Mouse (Mus musculus): Measurements from ENCODE around the gene Cep41. TPM values are rescaled to one million over a fixed set of nuclear protein-coding genes. Genes with fewer than 3 reads are reported as not detected.
A peak's percentile ranks its signal among the peaks of the same experiment; 100 is the strongest.

The Cep41 gene
- polyA plus RNA-seq, 1 experiment from 2014 or later: 20.6 TPM

DNA sequence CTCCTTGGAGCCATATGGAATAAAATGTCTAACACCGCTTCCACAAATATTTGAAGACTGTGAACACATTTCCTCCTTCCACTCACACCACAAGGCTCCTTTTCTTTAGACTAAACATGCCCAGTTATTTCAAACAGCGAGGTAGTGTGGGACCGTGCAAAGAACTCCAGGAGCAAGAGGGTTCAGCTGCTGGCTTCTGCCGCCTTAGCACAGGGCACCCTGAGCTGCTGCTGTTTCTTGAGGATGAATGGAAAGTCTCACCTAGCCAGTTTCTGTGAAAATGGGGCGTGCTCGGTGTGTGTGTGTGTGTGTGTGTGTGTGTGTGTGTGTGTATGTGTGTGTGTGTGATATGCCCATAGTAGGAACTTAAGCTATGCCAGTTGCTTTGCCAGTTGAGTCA lies 40.9 kb upstream of the Cep41 start:
- Histone ChIP-seq H3K4me2 (replicated peaks; ENCODE audit: low read depth, low read length) (no peak overlapping the region), H3K36me3 (ENCODE audit: insufficient read depth, low read length) (peaks cover 23% of the 10 kb centered on the region; the same call in 1 of the 2 replicates), H3K27ac (ENCODE audit: low read length) (peak overlapping the region; percentile 95; the same call in 1 of the 2 replicates), H3K4me3 (ENCODE audit: low read length) (no peak overlapping the region), H3K4me1 (ENCODE audit: insufficient read depth, low read length) (peaks cover 31% of the 10 kb centered on the region), H3K9ac (replicated peaks; ENCODE audit: low read length) (no peak overlapping the region; the same call in 1 of the 2 replicates), H3K9me3 (ENCODE audit: low read length) (peaks cover 48% of the 10 kb centered on the region), H3K27me3 (ENCODE audit: insufficient read depth, low read length) (no peaks in the 10 kb centered on the region)
- no peak for ATAC-seq (ENCODE audit: low FRiP score, low TSS enrichment)
- 64% methylated on average over 6 of the region's 6 CpGs for WGBS

DNA sequence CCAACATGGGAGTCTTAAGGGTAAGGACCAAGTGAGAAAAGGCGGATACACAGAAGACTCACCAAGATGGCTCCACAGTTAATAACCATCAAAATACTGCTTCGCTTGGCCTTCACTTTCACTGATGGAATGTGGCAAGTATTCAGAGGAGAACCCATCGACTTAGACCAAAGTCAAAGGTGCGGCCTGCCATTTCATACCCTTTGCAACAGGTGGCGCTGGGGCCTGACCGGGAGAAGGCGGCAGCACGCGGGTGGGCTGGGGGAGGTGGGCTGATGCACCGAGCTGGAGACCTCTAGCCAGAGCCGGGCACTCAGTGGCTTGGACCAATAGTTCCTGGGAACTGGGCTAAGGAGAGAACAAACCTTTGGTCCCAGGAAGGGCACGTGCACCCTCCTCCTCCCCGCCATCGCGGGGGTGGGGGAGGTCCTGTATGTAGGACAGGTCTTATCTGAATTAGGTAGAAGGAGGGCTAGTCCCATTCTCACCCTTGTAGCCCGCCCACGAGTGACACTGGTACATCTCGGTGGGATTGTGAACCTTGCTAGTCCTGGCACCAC lies 39.1 kb upstream of the Cep41 start:
- H3K27ac ChIP-seq (ENCODE audit: low read length): no peak overlapping the region
- no peaks in the 10 kb centered on the region for H3K27me3 ChIP-seq (ENCODE audit: insufficient read depth, low read length)
- 58% methylated on average over 18 of the region's 18 CpGs for WGBS
- H3K4me1 ChIP-seq (ENCODE audit: insufficient read depth, low read length): peaks cover 34% of the 10 kb centered on the region
- no peak for ATAC-seq (ENCODE audit: low FRiP score, low TSS enrichment)
- H3K36me3 ChIP-seq (ENCODE audit: insufficient read depth, low read length): peaks cover 13% of the 10 kb centered on the region; the same call in 1 of the 2 replicates
- H3K9ac ChIP-seq (replicated peaks; ENCODE audit: low read length): no peak overlapping the region
- H3K9me3 ChIP-seq (ENCODE audit: low read length): peaks cover 31% of the 10 kb centered on the region
- no peak overlapping the region for H3K4me3 ChIP-seq (ENCODE audit: low read length)
- no peak overlapping the region for H3K4me2 ChIP-seq (replicated peaks; ENCODE audit: low read depth, low read length)

DNA sequence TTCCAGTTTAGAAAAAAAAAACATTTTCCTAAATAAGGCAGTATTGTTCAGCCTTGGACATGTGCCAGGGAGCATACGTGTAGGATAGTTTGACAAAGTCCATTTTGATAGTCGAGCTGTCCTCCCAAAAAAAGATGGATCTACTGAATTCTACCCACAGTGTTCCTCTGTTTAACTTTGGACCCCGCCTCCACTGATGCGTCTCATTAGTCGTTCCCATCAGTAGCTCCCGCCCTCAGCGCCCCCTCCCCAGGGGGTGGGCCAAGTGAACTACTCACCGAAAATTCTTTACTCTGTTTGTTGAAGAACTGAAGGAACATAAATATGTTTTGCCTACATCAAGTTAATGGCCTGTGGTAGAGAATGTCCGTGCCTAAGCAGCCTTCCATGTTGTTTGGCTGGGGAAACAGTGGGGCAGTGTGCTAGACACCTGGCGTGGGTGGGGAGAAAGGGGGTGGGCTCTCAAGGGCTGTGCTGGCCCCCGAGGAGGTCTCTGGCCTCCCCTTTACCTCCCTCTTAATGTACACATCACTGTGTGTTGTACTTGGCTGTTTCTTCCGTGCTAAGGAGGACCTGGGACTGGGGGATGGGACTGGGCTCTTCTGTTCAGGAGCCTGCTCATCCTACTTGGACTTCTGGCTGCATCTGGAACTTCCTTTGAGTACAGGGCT lies 36.9 kb upstream of the Cep41 start:
- Histone ChIP-seq H3K36me3 (ENCODE audit: insufficient read depth, low read length) (no peaks in the 10 kb centered on the region), H3K4me3 (ENCODE audit: low read length) (no peak overlapping the region), H3K9me3 (ENCODE audit: low read length) (peaks cover 10% of the 10 kb centered on the region), H3K27me3 (ENCODE audit: insufficient read depth, low read length) (no peaks in the 10 kb centered on the region), H3K4me2 (replicated peaks; ENCODE audit: low read depth, low read length) (peak overlapping the region; percentile 34), H3K4me1 (ENCODE audit: insufficient read depth, low read length) (peaks cover 33% of the 10 kb centered on the region), H3K9ac (replicated peaks; ENCODE audit: low read length) (peak overlapping the region; percentile 28; the same call in 1 of the 2 replicates), H3K27ac (ENCODE audit: low read length) (peak overlapping the region; percentile 90)
- 10% methylated on average over 12 of the region's 12 CpGs for WGBS
- ATAC-seq (ENCODE audit: low FRiP score, low TSS enrichment): peak; percentile 88

DNA sequence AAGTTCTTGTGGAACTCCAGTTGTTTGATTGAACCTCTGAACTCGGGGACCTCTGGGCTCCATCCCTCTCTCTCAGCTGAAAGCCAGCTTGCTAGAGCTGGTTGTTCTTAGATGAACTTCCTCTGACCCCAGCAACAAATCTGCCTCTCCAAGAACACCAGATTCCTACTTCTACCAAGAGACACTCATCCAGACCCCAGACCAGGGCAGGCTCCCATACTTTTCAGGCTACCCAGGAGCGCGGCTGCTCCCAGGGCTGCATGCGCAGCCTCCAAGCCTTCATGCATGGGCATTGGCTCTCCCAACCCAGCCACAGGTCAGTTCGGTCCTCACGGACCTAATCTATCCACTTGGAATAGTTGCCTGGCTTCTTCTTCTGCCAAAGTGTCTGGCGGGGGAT lies 29.8 kb upstream of the Cep41 start, which contains the start of gene Mest:
Gene Mest (plus strand): TSS at position 217 of the 400 bp plus-strand sequence.
- Histone ChIP-seq H3K4me3 (ENCODE audit: low read length) (0 out of 2 replicates have a peak within 1 kb of the TSS, but pooled peaks have one; percentile 3), H3K27me3 (ENCODE audit: insufficient read depth, low read length) (no peaks in the 10 kb centered on the region), H3K27ac (ENCODE audit: low read length) (peak within 1 kb of the TSS; percentile 60; the same call in 1 of the 2 replicates), H3K36me3 (ENCODE audit: insufficient read depth, low read length) (no peaks in the 10 kb centered on the region), H3K4me1 (ENCODE audit: insufficient read depth, low read length) (peaks cover 19% of the 10 kb centered on the region), H3K4me2 (replicated peaks; ENCODE audit: low read depth, low read length) (peak within 1 kb of the TSS; percentile 20; the same call in 1 of the 2 replicates), H3K9me3 (ENCODE audit: low read length) (no peaks in the 10 kb centered on the region), H3K9ac (replicated peaks; ENCODE audit: low read length) (peak within 1 kb of the TSS; percentile 22; the same call in 1 of the 2 replicates)
- ATAC-seq (ENCODE audit: low FRiP score, low TSS enrichment): no peak
- 53% methylated on average over 7 of the region's 7 CpGs for WGBS

DNA sequence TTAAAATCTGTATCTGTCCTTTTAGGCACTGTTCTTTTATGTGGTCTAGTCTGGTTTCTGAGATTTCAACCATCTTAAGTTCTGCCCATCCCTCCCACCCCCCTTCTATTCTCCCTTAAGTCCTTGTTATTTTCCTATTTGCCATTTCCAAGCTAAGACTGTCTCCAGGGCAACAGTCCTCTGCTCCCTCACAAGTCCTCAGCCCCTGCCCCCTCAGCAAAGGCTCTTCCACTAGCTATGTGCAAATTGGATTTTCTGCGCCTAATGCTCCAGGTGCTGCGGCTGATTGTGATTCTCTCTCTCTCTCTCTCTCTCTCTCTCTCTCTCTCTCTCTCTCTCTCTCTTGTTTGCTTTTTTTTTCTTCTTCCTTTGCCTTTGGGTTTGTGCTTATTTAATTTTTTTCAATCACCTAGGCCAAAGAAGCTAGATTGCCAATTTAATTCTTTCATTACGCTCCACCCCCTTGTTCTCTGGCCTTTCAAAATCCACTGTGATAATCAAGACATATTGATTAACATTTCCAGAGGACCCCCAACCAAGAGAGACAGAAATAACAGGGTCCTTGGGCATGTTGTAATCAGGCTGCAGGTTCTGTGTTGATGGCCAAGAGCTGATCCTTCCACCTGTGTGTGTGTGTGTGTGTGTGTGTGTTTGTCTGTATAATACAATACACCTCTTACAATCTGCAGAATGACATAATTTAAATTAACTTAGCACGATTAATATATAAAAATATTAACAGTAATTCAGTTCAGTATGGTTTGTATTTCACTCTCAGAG lies 29.0 kb upstream of the Cep41 start:
- Histone ChIP-seq H3K27me3 (ENCODE audit: insufficient read depth, low read length) (no peaks in the 10 kb centered on the region), H3K9ac (replicated peaks; ENCODE audit: low read length) (no peak overlapping the region), H3K4me1 (ENCODE audit: insufficient read depth, low read length) (peaks cover 19% of the 10 kb centered on the region), H3K27ac (ENCODE audit: low read length) (no peak overlapping the region), H3K9me3 (ENCODE audit: low read length) (no peaks in the 10 kb centered on the region), H3K4me2 (replicated peaks; ENCODE audit: low read depth, low read length) (no peak overlapping the region), H3K36me3 (ENCODE audit: insufficient read depth, low read length) (no peaks in the 10 kb centered on the region), H3K4me3 (ENCODE audit: low read length) (no peak overlapping the region)
- ATAC-seq (ENCODE audit: low FRiP score, low TSS enrichment): no peak
- WGBS: 79% methylated on average over 4 of the region's 4 CpGs

DNA sequence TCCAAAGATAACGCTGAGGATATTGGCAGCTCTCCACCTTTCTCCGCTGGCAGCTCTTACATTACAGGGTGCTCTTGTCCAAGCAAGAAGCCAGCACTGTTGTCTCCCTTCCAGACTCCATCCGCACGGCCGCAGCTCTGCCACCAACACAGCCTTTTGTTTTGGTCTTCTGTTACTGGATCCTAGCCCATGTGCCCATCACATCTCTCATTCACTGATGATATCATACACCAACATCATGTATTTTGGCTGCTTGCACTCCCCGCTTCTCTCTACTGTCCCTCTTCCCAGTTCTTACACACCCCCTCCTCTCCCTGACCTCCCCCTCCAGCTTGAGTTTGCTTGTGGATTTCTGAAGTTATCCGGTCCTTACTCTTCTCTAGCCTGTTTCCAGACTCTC lies 23.2 kb upstream of the Cep41 start:
- ATAC-seq (ENCODE audit: low FRiP score, low TSS enrichment): no peak
- peaks cover 29% of the 10 kb centered on the region for H3K4me1 ChIP-seq (ENCODE audit: insufficient read depth, low read length)
- 87% methylated on average over 7 of the region's 7 CpGs for WGBS
- no peaks in the 10 kb centered on the region for H3K9me3 ChIP-seq (ENCODE audit: low read length)
- H3K4me2 ChIP-seq (replicated peaks; ENCODE audit: low read depth, low read length): no peak overlapping the region
- H3K36me3 ChIP-seq (ENCODE audit: insufficient read depth, low read length): no peaks in the 10 kb centered on the region
- no peak overlapping the region for H3K9ac ChIP-seq (replicated peaks; ENCODE audit: low read length)
- no peaks in the 10 kb centered on the region for H3K27me3 ChIP-seq (ENCODE audit: insufficient read depth, low read length)
- 0 out of 2 replicates have a peak overlapping the region, but pooled peaks have one; percentile 30 for H3K27ac ChIP-seq (ENCODE audit: low read length)
- no peak overlapping the region for H3K4me3 ChIP-seq (ENCODE audit: low read length)

DNA sequence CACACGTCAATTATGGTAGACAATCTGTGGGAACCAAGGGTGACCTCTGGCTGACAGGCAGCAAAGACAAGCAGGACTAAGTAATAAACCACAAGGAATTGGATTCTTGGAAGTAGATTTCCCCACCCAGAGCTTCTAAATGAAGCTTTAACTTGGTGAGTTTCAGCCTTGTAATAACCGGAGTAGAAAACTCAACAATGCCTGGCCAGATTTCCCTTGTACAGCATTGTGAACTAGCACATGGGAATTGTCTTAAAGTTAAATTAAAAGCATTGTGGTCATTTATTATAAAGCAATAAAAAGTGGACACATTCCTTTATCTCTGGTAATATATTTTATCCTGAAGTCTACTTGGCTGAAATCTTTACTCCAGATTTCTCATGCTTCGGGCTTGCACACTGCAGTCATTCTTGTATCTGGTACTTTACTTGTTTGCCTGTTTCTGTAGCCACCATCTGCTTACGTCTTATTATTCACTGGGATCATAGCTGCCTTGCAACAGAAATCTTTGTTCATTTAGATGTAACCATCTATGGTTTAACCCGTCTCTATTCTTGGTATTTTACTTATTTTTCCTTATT lies 21.4 kb upstream of the Cep41 start:
- WGBS: 45% methylated on average over 5 of the region's 5 CpGs
- Histone ChIP-seq H3K27ac (ENCODE audit: low read length) (peak overlapping the region; percentile 84), H3K36me3 (ENCODE audit: insufficient read depth, low read length) (no peaks in the 10 kb centered on the region), H3K4me1 (ENCODE audit: insufficient read depth, low read length) (peaks cover 25% of the 10 kb centered on the region), H3K4me3 (ENCODE audit: low read length) (no peak overlapping the region), H3K9ac (replicated peaks; ENCODE audit: low read length) (0 out of 2 replicates have a peak overlapping the region, but pooled peaks have one; percentile 24), H3K27me3 (ENCODE audit: insufficient read depth, low read length) (no peaks in the 10 kb centered on the region), H3K4me2 (replicated peaks; ENCODE audit: low read depth, low read length) (no peak overlapping the region), H3K9me3 (ENCODE audit: low read length) (no peaks in the 10 kb centered on the region)
- peak; percentile 55; the same call in 1 of the 2 replicates for ATAC-seq (ENCODE audit: low FRiP score, low TSS enrichment)

DNA sequence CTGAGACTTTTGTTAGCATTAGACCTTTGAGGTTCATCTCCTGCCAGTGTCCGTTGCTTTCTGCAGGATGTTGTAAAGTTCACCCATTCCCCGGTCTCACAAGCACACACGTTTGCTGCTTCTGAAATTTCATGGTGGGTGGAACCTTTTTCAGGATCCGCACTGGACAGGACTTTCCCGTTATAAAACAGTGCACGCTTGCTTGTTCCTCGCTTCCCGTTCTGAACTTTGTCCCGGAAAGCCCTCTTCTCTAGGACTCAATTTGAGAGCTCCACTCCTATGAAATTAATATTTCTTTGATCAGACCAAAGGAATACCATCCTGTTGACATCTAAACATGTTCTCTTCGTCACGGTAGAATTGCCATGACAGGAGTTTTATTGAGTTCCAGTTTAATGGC lies 20.3 kb upstream of the Cep41 start:
- Histone ChIP-seq H3K27ac (ENCODE audit: low read length) (peak overlapping the region; percentile 84), H3K27me3 (ENCODE audit: insufficient read depth, low read length) (no peaks in the 10 kb centered on the region), H3K4me3 (ENCODE audit: low read length) (no peak overlapping the region), H3K9ac (replicated peaks; ENCODE audit: low read length) (0 out of 2 replicates have a peak overlapping the region, but pooled peaks have one; percentile 13), H3K4me2 (replicated peaks; ENCODE audit: low read depth, low read length) (0 out of 2 replicates have a peak overlapping the region, but pooled peaks have one; percentile 21), H3K4me1 (ENCODE audit: insufficient read depth, low read length) (peaks cover 30% of the 10 kb centered on the region), H3K36me3 (ENCODE audit: insufficient read depth, low read length) (no peaks in the 10 kb centered on the region), H3K9me3 (ENCODE audit: low read length) (no peaks in the 10 kb centered on the region)
- no peak for ATAC-seq (ENCODE audit: low FRiP score, low TSS enrichment)
- WGBS: 34% methylated on average over 11 of the region's 11 CpGs

DNA sequence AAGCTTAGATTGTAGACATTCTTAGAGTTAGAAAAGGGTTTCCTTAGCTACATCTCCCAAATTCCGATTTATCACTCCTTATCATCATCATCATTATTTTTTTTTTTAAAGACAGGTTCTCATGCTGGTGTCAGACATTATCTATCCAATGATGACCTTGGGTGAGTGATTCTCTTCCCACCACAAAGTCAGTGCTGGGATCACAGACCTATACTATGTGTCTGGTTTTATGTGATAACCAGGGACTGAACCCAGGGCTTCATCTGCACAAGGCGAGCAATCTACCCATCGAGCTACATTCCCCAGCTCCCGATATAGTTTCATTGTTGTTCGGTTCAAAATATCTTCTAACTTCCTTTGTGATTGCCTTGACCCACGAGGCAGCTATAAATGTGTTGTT lies 19.9 kb upstream of the Cep41 start:
- no peak for ATAC-seq (ENCODE audit: low FRiP score, low TSS enrichment)
- H3K27me3 ChIP-seq (ENCODE audit: insufficient read depth, low read length): no peaks in the 10 kb centered on the region
- H3K36me3 ChIP-seq (ENCODE audit: insufficient read depth, low read length): no peaks in the 10 kb centered on the region
- no peak overlapping the region for H3K4me2 ChIP-seq (replicated peaks; ENCODE audit: low read depth, low read length)
- WGBS: 66% methylated on average over 6 of the region's 6 CpGs
- H3K9ac ChIP-seq (replicated peaks; ENCODE audit: low read length): 0 out of 2 replicates have a peak overlapping the region, but pooled peaks have one; percentile 13
- H3K4me3 ChIP-seq (ENCODE audit: low read length): no peak overlapping the region
- H3K9me3 ChIP-seq (ENCODE audit: low read length): no peaks in the 10 kb centered on the region
- H3K4me1 ChIP-seq (ENCODE audit: insufficient read depth, low read length): peaks cover 30% of the 10 kb centered on the region
- H3K27ac ChIP-seq (ENCODE audit: low read length): peak overlapping the region; percentile 84

Measured in kidney, embryonic 16.5 days (tissue).